Mouse (Mus musculus): ENCODE data around the gene Pah.

- TF ChIP-seq POLR2A (IDR thresholded peaks at IDR 0.05; ENCODE audit: low read depth, low read length) (no peak), CTCF (conservative IDR thresholded peaks at IDR 0.05; ENCODE audit: insufficient read depth, insufficient read length, low read depth, low read length) (no peak)
These were observed 32.2 kb upstream of the Pah start for GRCm38 (mm10) chr10:87489246-87490009.
